Mouse (Mus musculus) embryonic fibroblast, embryonic 13.5 days (primary cell): Measurements from ENCODE around the gene 1810013L24Rik.

Source experiments
- CTCF ChIP-seq: IDR thresholded peaks from 2 replicates; pipeline ENCODE4 v1.5.1; 2011; ENCODE audit warnings: mild to moderate bottlenecking, control low read depth, low read length, moderate library complexity, borderline replicate concordance; ENCODE audit not compliant: insufficient read depth
- POLR2A ChIP-seq: IDR thresholded peaks from 2 replicates; pipeline ENCODE4 v1.6.1; 2011; ENCODE audit warnings: low read depth, mild to moderate bottlenecking, control low read depth, low read length, moderate library complexity

DNA sequence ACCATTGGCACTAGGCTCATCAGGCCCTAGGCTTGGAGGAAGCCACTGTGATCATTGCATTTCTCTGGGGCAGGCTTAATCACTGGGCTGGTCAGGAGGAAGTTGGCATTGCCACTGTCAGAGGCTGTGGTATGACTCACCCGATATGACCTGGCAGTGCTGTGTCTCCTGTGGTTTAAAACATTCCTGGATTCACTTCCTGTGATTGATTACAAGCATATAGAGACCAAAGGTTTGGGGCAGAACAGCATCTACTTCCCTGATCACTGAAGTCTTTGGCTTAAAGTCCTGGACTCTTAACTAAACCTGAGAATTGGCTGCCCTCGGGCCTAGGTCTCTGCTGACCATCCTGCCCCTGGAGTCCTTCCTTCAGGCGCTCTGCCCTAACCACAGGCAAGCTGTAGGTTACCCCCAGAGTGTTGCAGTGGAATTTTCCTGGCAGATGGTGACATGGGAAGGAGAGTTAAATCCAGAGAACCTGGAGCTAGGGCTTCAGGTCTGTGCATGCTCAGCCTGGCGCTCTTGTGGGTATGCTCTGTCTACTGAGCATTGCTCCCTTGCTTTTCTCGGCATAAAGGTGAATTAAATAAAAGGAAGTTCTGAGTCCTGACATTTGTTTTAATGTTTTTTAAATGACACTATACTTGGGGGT, 32.6 kb downstream of the 1810013L24Rik start:
- TF ChIP-seq CTCF (no peak), POLR2A (no peak)
